Comparison of ENCODE assay signal across 8 mouse cellular contexts in the genomic region with DNA sequence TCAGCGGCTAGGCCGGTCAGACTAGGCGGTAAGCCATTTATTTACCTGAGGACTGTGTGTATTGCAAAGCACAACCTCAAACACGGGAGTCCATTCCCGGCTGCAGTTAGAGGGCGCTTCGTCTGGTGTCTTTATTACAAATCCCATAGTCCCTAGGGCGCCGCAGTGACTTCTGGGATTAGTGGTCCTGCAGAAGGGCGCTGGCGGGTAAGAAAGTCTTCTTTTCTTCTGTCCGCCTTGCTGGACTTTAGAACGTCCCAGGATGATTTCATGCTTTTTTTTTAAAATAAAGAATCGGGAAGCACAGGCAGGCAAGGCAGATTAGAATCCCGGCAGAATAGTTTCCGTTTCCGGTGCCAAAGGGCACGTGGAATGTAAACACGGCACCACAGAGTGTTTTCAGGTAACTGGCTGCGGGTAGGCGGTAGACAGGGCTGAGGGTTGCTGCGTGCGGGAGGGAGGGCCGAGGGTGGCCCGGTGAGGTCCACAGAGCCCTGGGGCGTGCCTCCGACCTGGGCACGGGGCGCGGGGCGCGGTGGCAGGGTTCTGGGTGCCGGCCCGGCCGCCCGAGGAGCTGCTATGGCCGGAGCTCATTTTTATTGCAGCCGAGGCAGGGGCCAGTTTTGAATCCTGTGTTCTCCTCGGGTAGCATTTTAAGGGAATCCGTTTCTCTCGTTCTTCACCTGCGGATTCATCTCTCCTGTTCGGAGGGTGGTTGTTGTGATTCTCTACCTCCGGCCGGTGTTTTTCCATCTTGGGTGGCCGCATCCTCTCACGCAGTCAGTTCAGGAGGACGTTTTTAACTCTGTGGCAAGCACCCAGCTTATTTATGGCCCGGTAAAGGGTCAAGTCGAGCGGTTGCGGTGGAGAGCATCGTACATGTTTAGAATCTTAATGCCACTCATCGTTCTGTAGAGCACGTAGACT. TPM values are rescaled to one million over a fixed set of nuclear protein-coding genes. Genes with fewer than 3 reads are reported as not detected.
DNase-seq lines count a peak whose midpoint lies in the region; ATAC-seq and TF ChIP-seq lines count a peak whose summit lies in the region.

Ttc33 (plus strand) TSS at position 160 of the 927 bp plus-strand sequence.

- H3K4me1 ChIP-seq in hindbrain, embryonic 12.5 days, result peaks cover 21% of the 10 kb centered on the region
- peaks cover 6% of the 10 kb centered on the region; the same call in 1 of the 2 replicates for H3K4me1 ChIP-seq in lung, postnatal 0 days (ENCODE audit: insufficient read depth, low read depth, low read length)

- H3K36me3 ChIP-seq in hindbrain, embryonic 12.5 days, result peaks cover 11% of the 10 kb centered on the region; the same call in 1 of the 2 replicates
- H3K36me3 ChIP-seq in lung, postnatal 0 days (ENCODE audit: insufficient read depth, low read length), result 0 out of 2 replicates have a peak, but pooled peaks cover 4% of the 10 kb centered on the region

- peak within 1 kb of the TSS; percentile 96 for H3K4me3 ChIP-seq in hindbrain, embryonic 12.5 days
- peak within 1 kb of the TSS; percentile 93 for H3K4me3 ChIP-seq in lung, postnatal 0 days (ENCODE audit: low read depth, low read length)

- no peaks in the 10 kb centered on the region for H3K9me3 ChIP-seq in hindbrain, embryonic 12.5 days (replicated peaks)
- H3K9me3 ChIP-seq in lung, postnatal 0 days (ENCODE audit: low read length), result no peaks in the 10 kb centered on the region

- peak; percentile 33 for DNase-seq in Patski (ENCODE audit: low read depth, low spot score)
- peak; percentile 89 to 90 for DNase-seq in cerebellum, postnatal 10 days
- peak; percentile 55 to 72 for DNase-seq in frontal cortex, postnatal 10 days (ENCODE audit: low spot score in 2 of 2)
- peak; percentile 67 to 78 for DNase-seq in layer of hippocampus, postnatal 10 days (ENCODE audit: low spot score in 2 of 2)
- DNase-seq in lung, postnatal 0 days (ENCODE audit: low spot score), result peak; percentile 91
- DNase-seq in ovary, postnatal 10 days (ENCODE audit: low spot score), result peak; percentile 59
- DNase-seq in thymus, postnatal 0 days (ENCODE audit: low spot score), result peak; percentile 65

- peak within 1 kb of the TSS; percentile 92 for H3K27ac ChIP-seq in hindbrain, embryonic 12.5 days
- H3K27ac ChIP-seq in lung, postnatal 0 days (ENCODE audit: low read length), result peak within 1 kb of the TSS; percentile 93

- peak; percentile 87 for TF ChIP-seq EP300 in lung, postnatal 0 days (IDR thresholded peaks at IDR 0.05)

- in situ Hi-C loops in Patski (cut with MboI; ENCODE audit: low pct_unique_long_range_greater_than_20kb), result no loop called here

- CTCF ChIA-PET in Patski (lab: Charles Lee), result interaction anchor here (1.1 to 1.3 kb wide), 3 partner anchors 20 to 55 kb away, joined by 3 read pairs; no protein-coding TSS in a partner anchor

- no peaks in the 10 kb centered on the region for H3K27me3 ChIP-seq in Patski
- H3K27me3 ChIP-seq in hindbrain, embryonic 12.5 days, result no peaks in the 10 kb centered on the region
- no peaks in the 10 kb centered on the region for H3K27me3 ChIP-seq in lung, postnatal 0 days (replicated peaks; ENCODE audit: insufficient read depth, low read length)

- H3K4me2 ChIP-seq in hindbrain, embryonic 12.5 days (replicated peaks), result peak within 1 kb of the TSS; percentile 82
- H3K4me2 ChIP-seq in lung, postnatal 0 days (replicated peaks; ENCODE audit: low read depth, low read length), result peak within 1 kb of the TSS; percentile 78

- TF ChIP-seq CTCF in Patski (IDR thresholded peaks at IDR 0.05), result peak; percentile 60
- peak; percentile 63 for TF ChIP-seq CTCF in lung, postnatal 0 days (IDR thresholded peaks at IDR 0.05)

- POLR2A ChIA-PET in Patski (lab: Charles Lee), result interaction anchor here (0.7 to 1.0 kb wide), 2 partner anchors 35 to 58 kb away, joined by 3 read pairs; no protein-coding TSS in a partner anchor

- under 1% methylated on average over 54 of the region's 55 CpGs for WGBS in hindbrain, embryonic 12.5 days
- WGBS in lung, postnatal 0 days, result under 1% methylated on average over 55 of the region's 55 CpGs

- ATAC-seq in Patski, result peak; percentile 75
- peak; percentile 91 for ATAC-seq in hindbrain, embryonic 12.5 days (ENCODE audit: low FRiP score)
- peak; percentile 93 for ATAC-seq in lung, postnatal 0 days

- peak within 1 kb of the TSS; percentile 83 for H3K9ac ChIP-seq in hindbrain, embryonic 12.5 days
- peak within 1 kb of the TSS; percentile 87 for H3K9ac ChIP-seq in lung, postnatal 0 days (replicated peaks; ENCODE audit: low read depth)

RNA-seq across cellular contexts. Expression of gene Ttc33, which starts in this region (rescaled TPM):
- 59.8 TPM for polyA plus RNA-seq in Patski (2021)
- 45.8 and 48.0 TPM in 2 replicates for polyA plus RNA-seq in hindbrain, embryonic 12.5 days (2016; fragmentation: Nextera tagmentation; extraction: Ambion mirVana)
- total RNA-seq in layer of hippocampus, postnatal 10 days (2021), result 10 to 100 TPM; 54.5 to 57.7 TPM
- 35.4 and 35.9 TPM in 2 replicates for polyA plus RNA-seq in lung, postnatal 0 days (2015; fragmentation: Nextera tagmentation; extraction: Ambion mirVana)
- polyA plus RNA-seq in thymus, postnatal 0 days (2015; fragmentation: Nextera tagmentation; extraction: Ambion mirVana), result 43.6 and 45.9 TPM in 2 replicates

Comparison
In these comparisons a context has a peak if more than half of its experiments do, and no peak if none do; other contexts are left out.
1. Peak in every context shown above with its lines: DNase-seq, ATAC-seq, H3K4me3 ChIP-seq and H3K27ac ChIP-seq.
2. DNase-seq: peak in every context shown above with its lines; median percentile 91 in lung, postnatal 0 days; 90 in cerebellum, postnatal 10 days; 72 in layer of hippocampus, postnatal 10 days; 65 in thymus, postnatal 0 days; 64 in frontal cortex, postnatal 10 days; 59 in ovary, postnatal 10 days; 33 in Patski.